28 mouse cellular contexts compared by ENCODE assay signal in genomic region chr10:87059447-87059846, GRCm38 (mm10). TPM values are rescaled to one million over a fixed set of nuclear protein-coding genes. Genes with fewer than 3 reads are reported as not detected.
A peak's percentile ranks its signal among the peaks of the same experiment; 100 is the strongest.
DNase-seq lines count a peak whose midpoint lies in the region; ATAC-seq and TF ChIP-seq lines count a peak whose summit lies in the region.
"Had no signal": no experiment of that assay in that cellular context is flagged by ENCODE, and none has a peak within 500 bp of the region (broad histone marks: within the 10 kb centered on the region; RNA-seq: fewer than 3 reads in every experiment).

No protein-coding gene starts in this region.

- H3K4me3 ChIP-seq in forebrain, embryonic 10.5 days: no peak overlapping the region
- no peak overlapping the region for H3K4me3 ChIP-seq in forebrain, postnatal 0 days (ENCODE audit: low read depth, low read length)
- H3K4me3 ChIP-seq in hindbrain, embryonic 15.5 days: no peak overlapping the region
- no peak overlapping the region for H3K4me3 ChIP-seq in hindbrain, embryonic 11.5 days (ENCODE audit: low read depth, low read length)
- no peak overlapping the region for H3K4me3 ChIP-seq in neural tube, embryonic 14.5 days (ENCODE audit: low read depth, low read length)
- no peak overlapping the region for H3K4me3 ChIP-seq in neural tube, embryonic 15.5 days (replicated peaks)
- H3K4me3 ChIP-seq: erythroblast, embryonic 14.5 days; liver, embryonic 12.5 days; neural tube, embryonic 12.5 days had no signal

- H3K9me3 ChIP-seq in forebrain, embryonic 10.5 days: no peaks in the 10 kb centered on the region
- H3K9me3 ChIP-seq in forebrain, postnatal 0 days (ENCODE audit: low read length): no peaks in the 10 kb centered on the region
- H3K9me3 ChIP-seq in hindbrain, embryonic 15.5 days: no peaks in the 10 kb centered on the region
- no peaks in the 10 kb centered on the region for H3K9me3 ChIP-seq in hindbrain, embryonic 11.5 days (ENCODE audit: control insufficient read depth, low read length)
- H3K9me3 ChIP-seq in neural tube, embryonic 14.5 days (ENCODE audit: control insufficient read depth, low read length): no peaks in the 10 kb centered on the region
- H3K9me3 ChIP-seq in neural tube, embryonic 15.5 days (replicated peaks): no peaks in the 10 kb centered on the region
- H3K9me3 ChIP-seq: liver, embryonic 12.5 days; neural tube, embryonic 12.5 days had no signal

- no peak overlapping the region for H3K4me2 ChIP-seq in forebrain, postnatal 0 days (ENCODE audit: low read depth)
- H3K4me2 ChIP-seq in hindbrain, embryonic 15.5 days: peak overlapping the region; percentile 82; the same call in 1 of the 2 replicates
- H3K4me2 ChIP-seq in hindbrain, embryonic 11.5 days (replicated peaks; ENCODE audit: low read depth, low read length): no peak overlapping the region
- peak overlapping the region; percentile 77; the same call in 1 of the 2 replicates for H3K4me2 ChIP-seq in neural tube, embryonic 14.5 days (ENCODE audit: low read depth, low read length)
- no peak overlapping the region for H3K4me2 ChIP-seq in neural tube, embryonic 15.5 days
- H3K4me2 ChIP-seq: liver, embryonic 12.5 days had no signal

- peaks cover 15% of the 10 kb centered on the region for H3K27me3 ChIP-seq in forebrain, embryonic 10.5 days (ENCODE audit: poor library complexity, severe bottlenecking)
- H3K27me3 ChIP-seq in forebrain, postnatal 0 days (ENCODE audit: insufficient read depth, low read length): no peaks in the 10 kb centered on the region
- H3K27me3 ChIP-seq in hindbrain, embryonic 15.5 days: 0 out of 2 replicates have a peak, but pooled peaks cover 4% of the 10 kb centered on the region
- no peaks in the 10 kb centered on the region for H3K27me3 ChIP-seq in hindbrain, embryonic 11.5 days (ENCODE audit: control insufficient read depth, insufficient read depth, low read length)
- H3K27me3 ChIP-seq in neural tube, embryonic 14.5 days (ENCODE audit: control insufficient read depth, insufficient read depth, low read length): no peaks in the 10 kb centered on the region
- H3K27me3 ChIP-seq in neural tube, embryonic 15.5 days (replicated peaks): no peaks in the 10 kb centered on the region
- H3K27me3 ChIP-seq: neural tube, embryonic 12.5 days had no signal

- no peak for TF ChIP-seq CTCF in forebrain, postnatal 0 days (IDR thresholded peaks at IDR 0.05; ENCODE audit: low read depth)

- ATAC-seq in forebrain, postnatal 0 days: no peak
- no peak for ATAC-seq in hindbrain, embryonic 15.5 days (ENCODE audit: low FRiP score, low read depth)
- ATAC-seq in hindbrain, embryonic 11.5 days (ENCODE audit: low FRiP score): no peak
- no peak for ATAC-seq in neural tube, embryonic 14.5 days (ENCODE audit: low read depth)
- ATAC-seq in neural tube, embryonic 15.5 days (ENCODE audit: low FRiP score): no peak
- no peak for ATAC-seq in activated CD4-positive, CD25-positive, alpha-beta regulatory T cell, adult 4 months
- ATAC-seq: liver, embryonic 12.5 days; liver, postnatal 0 days had no signal

- no peaks in the 10 kb centered on the region for H3K36me3 ChIP-seq in forebrain, embryonic 10.5 days (replicated peaks)
- H3K36me3 ChIP-seq in forebrain, postnatal 0 days (ENCODE audit: insufficient read depth): no peaks in the 10 kb centered on the region
- H3K36me3 ChIP-seq in hindbrain, embryonic 15.5 days: no peaks in the 10 kb centered on the region
- H3K36me3 ChIP-seq in hindbrain, embryonic 11.5 days (ENCODE audit: control insufficient read depth, insufficient read depth, low read length): no peaks in the 10 kb centered on the region
- H3K36me3 ChIP-seq in neural tube, embryonic 14.5 days (ENCODE audit: control insufficient read depth, insufficient read depth, low read length): no peaks in the 10 kb centered on the region
- no peaks in the 10 kb centered on the region for H3K36me3 ChIP-seq in neural tube, embryonic 15.5 days
- H3K36me3 ChIP-seq: G1E; liver, embryonic 12.5 days; neural tube, embryonic 12.5 days had no signal

- WGBS in forebrain, embryonic 10.5 days: 58% methylated on average over 6 of the region's 6 CpGs
- 28% methylated on average over 6 of the region's 6 CpGs for WGBS in forebrain, postnatal 0 days
- 23% methylated on average over 6 of the region's 6 CpGs for WGBS in hindbrain, embryonic 15.5 days
- 38% methylated on average over 6 of the region's 6 CpGs for WGBS in hindbrain, embryonic 11.5 days
- WGBS in neural tube, embryonic 14.5 days: 15% methylated on average over 6 of the region's 6 CpGs
- WGBS in neural tube, embryonic 15.5 days: 21% methylated on average over 6 of the region's 6 CpGs

- H3K4me1 ChIP-seq in forebrain, embryonic 10.5 days: peaks cover 41% of the 10 kb centered on the region
- H3K4me1 ChIP-seq in forebrain, postnatal 0 days (ENCODE audit: insufficient read depth): peaks cover 9% of the 10 kb centered on the region; the same call in 1 of the 2 replicates
- H3K4me1 ChIP-seq in hindbrain, embryonic 15.5 days (replicated peaks): peaks cover 16% of the 10 kb centered on the region
- no peaks in the 10 kb centered on the region for H3K4me1 ChIP-seq in hindbrain, embryonic 11.5 days (replicated peaks; ENCODE audit: control insufficient read depth, insufficient read depth, low read length)
- peaks cover 4% of the 10 kb centered on the region for H3K4me1 ChIP-seq in neural tube, embryonic 14.5 days (ENCODE audit: control insufficient read depth, insufficient read depth, low read length)
- H3K4me1 ChIP-seq in neural tube, embryonic 15.5 days: peaks cover 17% of the 10 kb centered on the region

- no peak overlapping the region for H3K9ac ChIP-seq in forebrain, postnatal 0 days
- no peak overlapping the region for H3K9ac ChIP-seq in hindbrain, embryonic 15.5 days
- H3K9ac ChIP-seq in hindbrain, embryonic 11.5 days (ENCODE audit: low read depth, low read length): no peak overlapping the region
- no peak overlapping the region for H3K9ac ChIP-seq in neural tube, embryonic 14.5 days (replicated peaks; ENCODE audit: low read depth, low read length)
- no peak overlapping the region for H3K9ac ChIP-seq in neural tube, embryonic 15.5 days (replicated peaks)
- H3K9ac ChIP-seq: liver, embryonic 12.5 days; liver, postnatal 0 days had no signal

- H3K27ac ChIP-seq in forebrain, embryonic 10.5 days: peak overlapping the region; percentile 88
- H3K27ac ChIP-seq in forebrain, postnatal 0 days (ENCODE audit: low read depth, low read length): no peak overlapping the region
- H3K27ac ChIP-seq in hindbrain, embryonic 15.5 days (replicated peaks): no peak overlapping the region
- H3K27ac ChIP-seq in hindbrain, embryonic 11.5 days (ENCODE audit: low read depth, low read length): no peak overlapping the region
- H3K27ac ChIP-seq in neural tube, embryonic 14.5 days (ENCODE audit: low read depth, low read length): no peak overlapping the region
- no peak overlapping the region for H3K27ac ChIP-seq in neural tube, embryonic 15.5 days (replicated peaks)
- H3K27ac ChIP-seq: liver, embryonic 12.5 days had no signal

- DNase-seq in forebrain, embryonic 10.5 days (ENCODE audit: extremely low spot score, low spot score): no peak
- DNase-seq in forebrain, postnatal 0 days: no peak
- no peak for DNase-seq in hindbrain, embryonic 11.5 days (ENCODE audit: low spot score)
- DNase-seq: adrenal gland, postnatal 10 days; cerebellum, adult 9-11 months; gastrocnemius, postnatal 14 days; heart, postnatal 36 days; kidney, adult 18-20 months; kidney, postnatal 4 days; liver, postnatal 0 days; lung, postnatal 36 days; thymus, postnatal 4 days had no signal

RNA-seq across cellular contexts. Expression of gene 1700113H08Rik, which starts 1.6 kb away (rescaled TPM):
- not detected in 2 replicates for polyA plus RNA-seq in forebrain, embryonic 10.5 days (2016; fragmentation: Nextera tagmentation; extraction: Ambion mirVana)
- not detected in 2 replicates for total RNA-seq in forebrain, postnatal 0 days (2014; rRNA removed)
- 0.27 and 0.30 TPM in 2 replicates for polyA plus RNA-seq in forebrain, postnatal 0 days (2015; fragmentation: Nextera tagmentation; extraction: Ambion mirVana)
- 0.21 TPM in 1 of 2 replicates, not detected in the other for polyA plus RNA-seq in hindbrain, embryonic 15.5 days (2015; fragmentation: Nextera tagmentation; extraction: Ambion mirVana)
- 0.14 and 0.42 TPM in 2 replicates for polyA plus RNA-seq in hindbrain, embryonic 11.5 days (2014; fragmentation: Nextera tagmentation; extraction: Ambion mirVana)
- polyA plus RNA-seq in neural tube, embryonic 14.5 days (2014; fragmentation: Nextera tagmentation; extraction: Ambion mirVana): 0.55 TPM in 1 of 2 replicates, not detected in the other
- polyA plus RNA-seq in neural tube, embryonic 15.5 days (2015; fragmentation: Nextera tagmentation; extraction: Ambion mirVana): 0.26 and 0.37 TPM in 2 replicates
- polyA plus RNA-seq in activated CD4-positive, CD25-positive, alpha-beta regulatory T cell, adult 4 months (2017; shearing (Covaris generic)): not detected
- total RNA-seq: granulocyte monocyte progenitor cell, adult 5-6 weeks; heart, postnatal 36 days; layer of hippocampus, adult 8-10 months; layer of hippocampus, postnatal 25 days; left cerebral cortex, postnatal 4 days; megakaryocyte, adult 5-6 weeks had no signal
- polyA plus RNA-seq: erythroblast, embryonic 14.5 days; G1E; kidney, embryonic 16.5 days; limb, embryonic 14.5 days; liver, embryonic 12.5 days; liver, postnatal 0 days; lung, embryonic 16.5 days had no signal

RNA-seq across cellular contexts. Expression of gene Stab2, which starts 51.6 kb away (rescaled TPM):
- 0.02 and 0.06 TPM in 2 replicates for polyA plus RNA-seq in forebrain, embryonic 10.5 days (2016; fragmentation: Nextera tagmentation; extraction: Ambion mirVana)
- total RNA-seq in forebrain, postnatal 0 days (2014; rRNA removed): 0.19 and 0.31 TPM in 2 replicates
- 0.04 and 0.08 TPM in 2 replicates for polyA plus RNA-seq in forebrain, postnatal 0 days (2015; fragmentation: Nextera tagmentation; extraction: Ambion mirVana)
- polyA plus RNA-seq in hindbrain, embryonic 15.5 days (2015; fragmentation: Nextera tagmentation; extraction: Ambion mirVana): 0.17 and 0.46 TPM in 2 replicates
- polyA plus RNA-seq in hindbrain, embryonic 11.5 days (2014; fragmentation: Nextera tagmentation; extraction: Ambion mirVana): 0.20 and 0.26 TPM in 2 replicates
- polyA plus RNA-seq in neural tube, embryonic 14.5 days (2014; fragmentation: Nextera tagmentation; extraction: Ambion mirVana): 0.23 and 0.36 TPM in 2 replicates
- 0.09 and 0.33 TPM in 2 replicates for polyA plus RNA-seq in neural tube, embryonic 15.5 days (2015; fragmentation: Nextera tagmentation; extraction: Ambion mirVana)
- polyA plus RNA-seq in activated CD4-positive, CD25-positive, alpha-beta regulatory T cell, adult 4 months (2017; shearing (Covaris generic)): not detected
- total RNA-seq: granulocyte monocyte progenitor cell, adult 5-6 weeks had no signal
- polyA plus RNA-seq: G1E had no signal

Comparison
In these comparisons a context has a peak if more than half of its experiments do, and no peak if none do; other contexts are left out.
1. H3K4me2 ChIP-seq: peak in hindbrain, embryonic 15.5 days (single experiment) and neural tube, embryonic 14.5 days (single experiment); none in forebrain, postnatal 0 days (single experiment), hindbrain, embryonic 11.5 days (single experiment) and neural tube, embryonic 15.5 days (single experiment).